Mouse (Mus musculus): ENCODE results near the gene Tns3.

Gene Tns3

GRCm38 (mm10) chr11:8425226-8425570 lies 239.1 kb downstream of the Tns3 start:
- peak; percentile 58 to 70 for DNase-seq

DNA sequence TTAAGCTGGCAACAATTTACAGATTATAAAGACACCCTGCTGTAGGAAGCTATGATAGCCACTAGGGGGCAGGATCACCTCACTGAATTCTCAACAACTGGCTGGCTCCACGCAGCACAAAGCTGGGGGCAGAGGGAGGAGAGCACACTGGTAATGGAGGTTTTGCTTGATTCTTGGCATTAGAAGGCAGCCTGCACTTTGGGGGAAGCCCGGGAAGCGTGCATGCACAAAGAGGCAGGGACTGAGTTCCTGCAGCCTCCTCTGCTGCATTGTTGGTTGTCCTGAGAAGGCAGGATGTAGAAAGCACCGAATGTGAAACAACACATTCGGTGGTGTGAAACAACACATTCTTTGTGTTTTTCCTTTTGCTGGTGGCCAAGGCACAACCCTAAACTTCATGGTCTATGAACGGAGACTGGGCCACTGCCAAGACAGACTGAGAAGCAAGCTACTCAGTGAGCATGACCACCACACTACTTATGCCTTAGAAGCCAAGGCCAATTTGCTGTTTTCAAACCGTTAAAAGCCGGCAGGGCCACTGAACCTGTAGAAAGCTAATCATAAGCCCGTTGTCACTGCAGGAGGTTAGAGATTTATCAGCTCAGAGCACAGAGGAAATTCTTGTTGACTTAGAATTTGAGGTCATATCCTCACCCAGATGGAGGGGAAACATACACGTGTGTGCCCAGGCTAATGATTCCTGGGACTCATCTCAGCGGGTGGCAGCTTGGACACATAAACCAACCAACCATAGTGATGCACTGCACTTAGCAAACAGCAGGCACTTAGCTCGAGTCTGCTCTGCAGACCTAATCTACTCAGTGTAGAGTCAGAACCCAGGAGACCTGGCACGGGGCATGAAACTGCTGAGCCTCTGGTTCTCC lies 239.8 kb downstream of the Tns3 start:
- DNase-seq, result peak; percentile 82 to 86

DNA sequence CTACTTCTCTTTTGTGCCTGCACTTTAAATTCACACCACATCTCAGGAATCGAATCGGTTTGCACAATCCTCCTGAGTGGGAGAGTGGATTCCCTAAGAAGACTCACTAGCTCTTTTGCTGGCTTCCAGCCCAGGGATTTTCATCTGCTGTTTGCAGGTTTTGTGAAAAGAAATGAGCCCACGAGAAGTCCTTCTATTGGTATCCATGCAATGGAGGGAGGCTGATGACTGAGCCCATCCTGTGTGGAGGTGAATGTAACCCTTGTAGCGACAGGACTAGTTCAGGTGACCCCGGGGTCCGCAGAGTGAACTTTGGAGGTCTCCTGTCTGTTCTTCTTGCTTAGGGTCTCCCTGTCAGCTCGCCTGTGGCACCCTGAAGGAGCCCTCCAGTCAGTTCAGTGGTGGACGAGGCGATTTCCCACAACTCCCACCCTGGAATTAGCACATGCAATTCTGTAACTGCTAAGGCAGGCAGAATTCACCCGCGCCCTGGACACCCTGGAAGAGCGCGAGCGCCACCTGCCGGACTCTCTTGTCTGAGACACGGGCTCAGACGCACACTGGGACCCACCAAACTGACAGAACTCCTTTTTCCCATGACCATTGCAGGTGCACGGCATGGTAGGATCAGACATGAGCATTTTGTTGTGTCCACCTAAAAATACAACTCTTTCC lies 259.0 kb downstream of the Tns3 start:
- peak; percentile 68 to 82 for DNase-seq

GRCm38 (mm10) chr11:8401328-8401727 lies 263.0 kb downstream of the Tns3 start:
- DNase-seq, result no peak

DNA sequence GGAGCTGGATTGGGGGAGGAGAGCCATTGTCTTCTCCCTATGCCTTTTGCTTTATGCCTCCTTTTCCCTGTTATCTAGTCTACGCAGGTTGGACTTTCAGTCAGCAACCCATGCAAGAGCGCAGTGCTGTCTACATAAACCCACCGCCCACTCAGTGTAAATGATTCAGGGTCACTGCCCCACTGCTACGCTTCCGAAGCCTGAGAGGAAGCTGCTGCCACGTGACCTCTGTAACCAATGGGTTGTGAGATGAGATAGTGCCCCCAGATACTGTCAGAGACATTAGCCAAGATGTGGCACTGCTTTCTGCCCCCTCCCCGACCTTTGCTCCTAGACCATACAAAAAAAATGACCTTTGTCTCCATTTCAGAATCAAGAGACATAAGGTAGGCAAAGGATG lies 268.0 kb downstream of the Tns3 start:
- no peak for DNase-seq

- DNase-seq, result no peak
These were observed 272.8 kb downstream of the Tns3 start for GRCm38 (mm10) chr11:8391564-8391963.

DNA sequence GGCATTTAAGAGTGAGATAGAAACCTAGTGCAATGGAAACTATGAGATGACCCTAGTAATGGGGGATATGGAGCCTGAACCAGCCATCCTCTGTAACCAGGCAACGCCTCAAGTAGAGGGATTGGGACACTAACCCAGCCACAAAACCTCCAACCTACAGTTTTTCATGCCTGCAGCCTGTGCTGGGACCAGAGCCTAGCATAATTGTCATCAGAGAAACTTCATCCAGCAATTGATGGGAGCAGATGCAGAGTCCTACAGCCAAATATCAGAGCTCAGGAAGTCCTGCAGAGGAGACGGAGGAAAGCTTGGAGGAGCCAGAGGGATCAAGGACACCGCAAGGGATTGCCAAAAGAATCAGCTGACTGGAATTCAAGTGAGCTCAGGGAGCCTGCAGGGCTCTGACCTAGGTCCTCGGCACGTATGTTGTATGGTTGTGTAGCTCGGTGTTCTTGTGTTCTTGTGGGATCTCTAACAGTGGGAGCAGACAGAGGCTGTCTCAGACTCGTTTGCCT lies 278.4 kb downstream of the Tns3 start:
- no peak for DNase-seq

All from cerebellum, postnatal 25 days (tissue).